Mouse (Mus musculus): ENCODE results near the gene Scn3a. TPM values are rescaled to one million over a fixed set of nuclear protein-coding genes. Genes with fewer than 3 reads are reported as not detected.

Scn3a gene
- polyA plus RNA-seq, 1 experiment from 2014 or later: 70.3 TPM

Other genes starting within 250 kb of the Scn3a start
- 0.79 and 2.3 TPM in 2 replicates for gene Slc38a11, start 203.6 kb downstream of the Scn3a start, polyA plus RNA-seq (2014; fragmentation: Nextera tagmentation; extraction: Ambion mirVana)
- gene Scn2a, start 53.1 kb upstream of the Scn3a start, polyA plus RNA-seq (2014; fragmentation: Nextera tagmentation; extraction: Ambion mirVana): 67.8 and 76.8 TPM in 2 replicates